Mouse (Mus musculus) ES-Bruce4 (cell line): Measurements from ENCODE around the gene Ttc34.

Experiments
- CTCF ChIP-seq: IDR thresholded peaks from one replicate; pipeline ENCODE4 v1.8.1; 2011; ENCODE audit warnings: low read depth, low read length
- EP300 ChIP-seq: IDR thresholded peaks from 2 replicates; pipeline ENCODE4 v1.6.1; 2011; ENCODE audit warnings: low read depth, low read length; ENCODE audit not compliant: insufficient read depth
- POLR2A ChIP-seq: IDR thresholded peaks from one replicate; pipeline ENCODE4 v1.8.1; 2011; ENCODE audit warnings: low read length; ENCODE audit not compliant: insufficient read depth

DNA sequence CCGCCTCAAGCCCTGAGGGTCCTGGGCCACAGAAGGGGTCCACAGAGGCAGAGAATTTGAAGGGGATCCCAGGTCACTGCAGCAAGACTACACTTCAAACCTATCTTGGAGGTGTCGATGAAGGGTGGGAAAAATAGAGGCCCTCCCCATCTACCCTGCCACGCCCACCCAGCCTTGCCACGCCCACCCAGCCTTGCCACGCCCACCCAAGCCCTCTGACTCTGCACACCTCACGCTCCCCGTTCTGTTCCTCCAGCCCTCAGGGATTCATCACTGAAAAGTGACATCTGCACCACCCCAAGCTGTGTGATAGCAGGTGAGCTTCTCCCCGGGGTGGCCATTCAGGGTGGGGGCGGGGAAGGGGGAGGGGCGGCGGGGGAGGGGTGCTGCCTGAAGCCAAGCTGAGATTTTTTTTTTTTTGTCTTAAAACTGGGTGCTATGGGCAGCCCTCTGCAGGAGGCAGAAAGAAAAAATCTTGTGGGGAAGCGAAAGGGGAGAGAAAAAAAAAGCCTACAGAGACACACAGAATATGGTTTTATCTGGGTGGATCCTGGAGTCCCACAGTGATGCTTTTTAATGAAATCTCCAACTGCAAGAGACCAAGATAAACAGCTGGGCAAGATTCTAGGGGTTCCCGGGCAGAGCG is 44.9 kb downstream of the Ttc34 start:
- TF ChIP-seq CTCF = no peak
- TF ChIP-seq POLR2A = no peak
- no peak for TF ChIP-seq EP300
